Mouse (Mus musculus) G1E (cell line): ENCODE measurements around the gene Ccr7. TPM values are rescaled to one million over a fixed set of nuclear protein-coding genes. Genes with fewer than 3 reads are reported as not detected.

ENCODE experiments used
- ATAC-seq: 2 replicates; pipeline ENCODE4 v1.8.0; 2016; ENCODE audit warnings: mild to moderate bottlenecking; ENCODE audit not compliant: insufficient number of reproducible peaks, poor library complexity, low FRiP score, severe bottlenecking; ENCODE audit errors: extremely low read depth
- DNase-seq: peaks from one replicate; pipeline ENCODE4 v3.0.0; 2012; ENCODE audit warnings: low spot score
- H3K27me3 ChIP-seq: 2 replicates; pipeline ENCODE4 v1.6.1; 2012; ENCODE audit warnings: mild to moderate bottlenecking, low read length, inconsistent platforms; ENCODE audit not compliant: insufficient read depth
- H3K36me3 ChIP-seq: replicated peaks from 2 replicates; pipeline ENCODE3; 2012; ENCODE audit warnings: mild to moderate bottlenecking, inconsistent platforms
- H3K4me1 ChIP-seq: 2 replicates; pipeline ENCODE4 v1.6.1; 2012; ENCODE audit warnings: low read depth, low read length, inconsistent platforms, mixed read lengths; ENCODE audit not compliant: insufficient read depth
- H3K4me3 ChIP-seq: 2 replicates; pipeline ENCODE4 v1.5.1; 2012; ENCODE audit warnings: low read depth, mild to moderate bottlenecking, inconsistent platforms, low read length, moderate library complexity, mixed read lengths
- H3K9me3 ChIP-seq: replicated peaks from 2 replicates; pipeline ENCODE4 v1.6.1; 2012; ENCODE audit warnings: inconsistent platforms
- CTCF ChIP-seq: IDR thresholded peaks from 2 replicates; pipeline ENCODE4 v1.5.1; 2012; ENCODE audit warnings: low read depth, low read length, inconsistent platforms, mixed read lengths
- GATA1 ChIP-seq: IDR thresholded peaks from 2 replicates; pipeline ENCODE4 v1.6.1; 2012; ENCODE audit warnings: borderline replicate concordance, low read length, inconsistent platforms, mixed read lengths
- GATA2 ChIP-seq: IDR thresholded peaks from 2 replicates; pipeline ENCODE4 v1.6.1; 2012; ENCODE audit warnings: low read depth, low read length, inconsistent platforms, borderline replicate concordance
- POLR2AphosphoS5 ChIP-seq: IDR thresholded peaks from 2 replicates; pipeline ENCODE4 v1.6.1; 2012; ENCODE audit warnings: low read depth, low read length, inconsistent platforms; ENCODE audit not compliant: insufficient replicate concordance
- TAL1 ChIP-seq: conservative IDR thresholded peaks from 2 replicates; pipeline ENCODE4 v1.6.1; 2012; ENCODE audit warnings: low read depth, low read length, inconsistent platforms, mixed read lengths
- polyA plus RNA-seq: library from polyadenylated mRNA; stranded (reverse); fragments of >175 nt; gene quantifications from 2 replicates; pipeline ENCODE4 v1.2.3, GENCODE M21; 2012
- total RNA-seq, 2 experiments: library from RNA; stranded (forward) in 1 of 2; stranded (reverse) in 1 of 2; fragments of 200-1000 nt in 1 of 2; fragments of >200 nt in 1 of 2; fragmentation: Nextera tagmentation in 1 of 2; gene quantifications; 2 replicates each; pipeline ENCODE4 v1.2.3; 2014 to 2017

The Ccr7 gene
- total and polyA plus RNA-seq, 3 experiments = 0.11 TPM; not detected in 2

GRCm38 (mm10) chr11:99135047-99135440 lies 19.8 kb downstream of the Ccr7 start:
- ATAC-seq = no peak
- Histone ChIP-seq H3K9me3 (no peaks in the 10 kb centered on the region), H3K27me3 (peaks cover 68% of the 10 kb centered on the region), H3K4me3 (no peak overlapping the region), H3K36me3 (no peaks in the 10 kb centered on the region), H3K4me1 (peaks cover 14% of the 10 kb centered on the region; the same call in 1 of the 2 replicates)
- no peak for TF ChIP-seq GATA1
- no peak for TF ChIP-seq CTCF
- no peak for TF ChIP-seq POLR2AphosphoS5
- TF ChIP-seq GATA2 = no peak
- TF ChIP-seq TAL1 = no peak
- no peak for DNase-seq

GRCm38 (mm10) chr11:99134266-99135046 lies 20.4 kb downstream of the Ccr7 start:
- H3K4me1 ChIP-seq = peaks cover 14% of the 10 kb centered on the region; the same call in 1 of the 2 replicates
- no peak for ATAC-seq
- no peak for TF ChIP-seq TAL1
- no peak for TF ChIP-seq CTCF
- no peak for TF ChIP-seq POLR2AphosphoS5
- TF ChIP-seq GATA2 = no peak
- no peak for TF ChIP-seq GATA1
- no peak for DNase-seq
- H3K9me3 ChIP-seq = no peaks in the 10 kb centered on the region
- no peak overlapping the region for H3K4me3 ChIP-seq
- no peaks in the 10 kb centered on the region for H3K36me3 ChIP-seq
- peaks cover 67% of the 10 kb centered on the region for H3K27me3 ChIP-seq

GRCm38 (mm10) chr11:99133285-99133897 lies 21.5 kb downstream of the Ccr7 start:
- Histone ChIP-seq H3K27me3 (peaks cover 71% of the 10 kb centered on the region), H3K9me3 (no peaks in the 10 kb centered on the region), H3K36me3 (no peaks in the 10 kb centered on the region), H3K4me3 (no peak overlapping the region), H3K4me1 (peaks cover 14% of the 10 kb centered on the region; the same call in 1 of the 2 replicates)
- no peak for ATAC-seq
- TF ChIP-seq TAL1 = no peak
- TF ChIP-seq CTCF = no peak
- TF ChIP-seq GATA2 = no peak
- no peak for TF ChIP-seq GATA1
- no peak for TF ChIP-seq POLR2AphosphoS5
- no peak for DNase-seq

DNA sequence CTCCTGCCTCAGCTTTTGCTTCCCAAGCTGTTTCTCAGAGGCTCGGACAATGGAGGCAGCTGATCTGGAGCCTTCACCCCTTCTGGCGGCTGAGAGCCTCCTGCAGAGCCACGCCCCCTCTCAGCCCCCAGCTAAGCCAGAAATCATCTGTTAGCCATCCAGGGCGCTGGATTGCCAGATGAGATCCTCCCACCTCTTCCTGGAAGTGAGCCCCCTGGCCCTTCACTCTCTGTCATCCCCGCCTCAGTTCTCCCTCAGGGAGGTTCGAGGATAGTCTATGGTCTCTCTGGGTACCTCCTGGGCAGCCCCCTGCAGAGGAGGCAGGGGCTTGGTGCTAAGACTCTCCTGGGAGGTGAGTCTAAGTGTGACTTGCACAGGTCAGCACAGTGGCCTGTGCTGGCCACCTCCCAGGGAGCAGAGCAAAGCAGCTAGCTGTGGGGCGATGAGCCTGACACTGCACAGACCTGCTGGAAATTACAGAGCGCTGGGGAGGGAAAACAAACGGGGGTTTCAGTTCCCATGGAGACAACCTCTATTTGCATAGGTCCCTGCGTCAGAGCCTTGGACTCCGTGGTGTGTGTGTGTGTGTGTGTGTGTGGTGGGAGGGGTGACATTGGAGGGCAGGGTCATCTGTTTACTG lies 22.7 kb downstream of the Ccr7 start:
- ATAC-seq (no peak), DNase-seq (no peak)
- H3K4me3 ChIP-seq = no peak overlapping the region
- peaks cover 77% of the 10 kb centered on the region for H3K27me3 ChIP-seq
- H3K4me1 ChIP-seq = peaks cover 18% of the 10 kb centered on the region; the same call in 1 of the 2 replicates
- no peaks in the 10 kb centered on the region for H3K36me3 ChIP-seq
- TF ChIP-seq GATA1 = no peak
- TF ChIP-seq TAL1 = no peak
- TF ChIP-seq GATA2 = no peak
- no peak for TF ChIP-seq POLR2AphosphoS5
- TF ChIP-seq CTCF = no peak
- H3K9me3 ChIP-seq = no peaks in the 10 kb centered on the region

- Histone ChIP-seq H3K36me3 (no peaks in the 10 kb centered on the region), H3K9me3 (no peaks in the 10 kb centered on the region), H3K27me3 (peaks cover 79% of the 10 kb centered on the region), H3K4me1 (peaks cover 21% of the 10 kb centered on the region), H3K4me3 (no peak overlapping the region)
- TF ChIP-seq CTCF (no peak), TAL1 (no peak), GATA2 (no peak), GATA1 (no peak), POLR2AphosphoS5 (no peak)
- DNase-seq (no peak), ATAC-seq (no peak)
Observed at GRCm38 (mm10) chr11:99131463-99131840, 23.4 kb downstream of the Ccr7 start.

DNA sequence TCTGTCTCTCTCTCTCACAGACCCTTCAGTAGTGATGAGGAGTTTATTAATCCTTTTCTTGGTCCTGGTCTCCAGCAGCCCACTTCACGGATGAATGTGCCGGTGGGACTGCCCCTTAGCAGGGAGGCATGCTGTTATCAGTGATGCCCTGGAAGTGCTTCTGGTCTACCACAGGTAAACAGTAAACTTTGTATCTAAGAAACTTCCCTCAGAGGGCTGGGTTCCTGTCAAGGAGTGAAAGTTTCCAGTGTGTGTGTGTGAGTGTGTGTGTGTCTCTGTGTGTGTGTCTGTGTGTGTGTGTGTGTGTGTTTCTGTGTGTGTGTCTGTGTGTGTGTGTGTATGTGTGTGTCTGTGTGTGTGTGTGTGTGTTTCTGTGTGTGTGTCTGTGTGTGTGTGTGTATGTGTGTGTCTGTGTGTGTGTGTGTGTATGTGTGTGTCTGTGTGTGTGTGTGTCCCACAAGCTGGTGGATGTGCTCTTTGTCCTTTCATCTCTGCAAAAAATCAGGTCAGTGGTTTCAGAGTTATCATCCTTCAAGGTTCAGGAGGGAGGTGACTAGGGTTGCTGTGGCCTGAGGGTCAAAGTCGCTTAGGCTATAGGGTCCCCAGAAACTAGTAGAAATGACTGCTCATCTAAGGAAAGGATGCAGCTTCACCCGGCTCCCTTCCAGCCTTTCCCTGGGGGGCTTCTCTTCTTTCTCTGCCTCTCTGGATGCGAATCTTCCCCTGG lies 24.0 kb downstream of the Ccr7 start:
- Histone ChIP-seq H3K4me1 (peaks cover 24% of the 10 kb centered on the region), H3K27me3 (peaks cover 83% of the 10 kb centered on the region), H3K9me3 (no peaks in the 10 kb centered on the region), H3K4me3 (no peak overlapping the region), H3K36me3 (no peaks in the 10 kb centered on the region)
- DNase-seq = no peak
- no peak for ATAC-seq
- TF ChIP-seq TAL1 (no peak), GATA2 (no peak), CTCF (no peak), GATA1 (no peak), POLR2AphosphoS5 (no peak)
